Mouse (Mus musculus) NIH3T3 (cell line): ENCODE results near the gene Akap12.
A peak's percentile ranks its signal among the peaks of the same experiment; 100 is the strongest.

ENCODE experiments used
- DNase-seq: peaks from one replicate; pipeline ENCODE4 v3.0.0-alpha.2; 2012; ENCODE audit warnings: low read depth

Akap12 gene

GRCm38 (mm10) chr10:4404895-4405491, 138.8 kb downstream of the Akap12 start:
- DNase-seq = peak; percentile 86

DNA sequence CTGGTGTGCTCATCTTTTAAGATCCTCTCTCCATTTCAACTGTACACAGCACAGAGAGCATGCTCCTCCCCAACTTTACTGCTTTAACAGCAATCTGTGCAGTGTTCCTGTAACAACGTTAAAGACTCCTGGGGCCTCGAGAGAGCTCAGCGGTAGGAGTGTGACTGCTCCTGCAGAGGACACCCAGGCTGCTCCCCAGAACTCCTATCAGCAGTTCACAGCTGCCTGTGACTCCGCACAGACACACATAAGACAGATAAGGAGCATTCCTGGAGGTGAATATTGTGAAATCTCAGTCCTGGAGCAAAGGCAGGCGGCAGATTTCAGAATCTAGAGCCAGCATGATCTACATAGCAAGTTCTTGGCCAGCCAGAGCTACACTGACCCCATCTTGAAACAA, 139.3 kb downstream of the Akap12 start:
- DNase-seq = peak; percentile 29

- peak; percentile 44 for DNase-seq
Observed at GRCm38 (mm10) chr10:4407191-4407590, 141.0 kb downstream of the Akap12 start.
